Mouse (Mus musculus): ENCODE measurements at regions not wholly inside any gene's neighbourhood (a gene's known extent, or its start where the extent isn't known, plus 50 kb on each side); places are given as distances from the start of the nearest gene placed in this dataset.

- no peak for TF ChIP-seq POLR2A (IDR thresholded peaks at IDR 0.05; ENCODE audit: borderline replicate concordance, low read depth, low read length)
- TF ChIP-seq CTCF (IDR thresholded peaks at IDR 0.05; ENCODE audit: low read depth, low read length), result no peak
Measured at GRCm38 (mm10) chr1:164526748-164527147, 68.6 kb upstream of the Atp1b1 start.
